Mouse (Mus musculus) thymus, adult 2 months (tissue): ENCODE results near the gene Krt34.

Experiments used
- CTCF ChIP-seq: fragments of 200-500 bp; IDR thresholded peaks from 2 replicates; pipeline ENCODE4 v1.5.1; 2012; ENCODE audit warnings: mild to moderate bottlenecking, control low read depth, low read length, moderate library complexity, borderline replicate concordance; ENCODE audit not compliant: control insufficient read depth, poor library complexity, insufficient read depth; ENCODE audit errors: extremely low read depth
- POLR2A ChIP-seq: fragments of 200-500 bp; IDR thresholded peaks from 2 replicates; pipeline ENCODE4 v1.6.1; 2012; ENCODE audit warnings: mild to moderate bottlenecking, low read length, control low read depth, moderate library complexity; ENCODE audit not compliant: control insufficient read depth, poor library complexity, insufficient read depth; ENCODE audit errors: extremely low read depth

DNA sequence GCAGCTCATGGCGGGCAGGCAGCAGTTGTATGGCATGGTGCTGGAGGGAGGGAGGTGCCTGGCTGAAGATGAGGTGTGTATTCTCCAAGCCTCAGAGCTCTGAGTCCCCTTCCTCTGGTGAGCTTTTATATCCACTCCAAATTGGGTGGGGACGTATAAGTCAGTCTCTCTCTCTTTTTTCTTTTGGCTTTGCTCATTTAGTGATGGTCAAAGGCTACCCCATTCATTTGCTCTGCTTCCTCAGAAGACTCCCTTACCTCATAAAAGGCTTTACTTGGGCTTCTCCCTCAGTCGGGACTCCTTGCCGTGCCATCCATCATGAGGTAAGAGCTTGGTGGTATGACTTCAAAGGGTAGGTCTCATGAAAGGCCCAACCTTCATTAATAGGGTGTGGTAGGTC, 25.2 kb downstream of the Krt34 start, which contains the start of gene Krt33a:
- TF ChIP-seq CTCF: no peak
- no peak for TF ChIP-seq POLR2A
